Mouse (Mus musculus) stomach, embryonic 15.5 days (tissue): ENCODE measurements around the gene Fbrsl1. TPM values are rescaled to one million over a fixed set of nuclear protein-coding genes. Genes with fewer than 3 reads are reported as not detected.
A peak's percentile ranks its signal among the peaks of the same experiment; 100 is the strongest.

Experiments
- ATAC-seq: fragments of 200-750 bp; cut with Nextera tagmentation; 2 replicates; pipeline ENCODE4 v1.8.0; 2017; ENCODE audit warnings: low read depth, moderate number of reproducible peaks, moderate TSS enrichment; ENCODE audit not compliant: insufficient read depth, low FRiP score
- H3K27ac ChIP-seq: fragments of 300-500 bp; sonication (generic); 2 replicates; pipeline ENCODE4 v1.5.1; 2015; ENCODE audit warnings: mild to moderate bottlenecking, inconsistent platforms
- H3K27me3 ChIP-seq: fragments of 300-500 bp; sonication (generic); replicated peaks from 2 replicates; pipeline ENCODE4 v1.6.1; 2015; ENCODE audit warnings: inconsistent platforms
- H3K36me3 ChIP-seq: fragments of 300-500 bp; sonication (generic); 2 replicates; pipeline ENCODE4 v1.6.1; 2015; ENCODE audit warnings: inconsistent platforms
- H3K4me1 ChIP-seq: fragments of 300-500 bp; sonication (generic); 2 replicates; pipeline ENCODE4 v1.6.1; 2015; ENCODE audit warnings: inconsistent platforms
- H3K4me2 ChIP-seq: fragments of 300-500 bp; sonication (generic); 2 replicates; pipeline ENCODE4 v1.6.1; 2015; ENCODE audit warnings: mild to moderate bottlenecking, inconsistent platforms
- H3K4me3 ChIP-seq: fragments of 300-500 bp; sonication (generic); replicated peaks from 2 replicates; pipeline ENCODE4 v1.5.1; 2015; ENCODE audit warnings: inconsistent platforms
- H3K9ac ChIP-seq: fragments of 300-500 bp; sonication (generic); 2 replicates; pipeline ENCODE4 v1.6.1; 2015; ENCODE audit warnings: inconsistent platforms
- H3K9me3 ChIP-seq: fragments of 300-500 bp; sonication (generic); 2 replicates; pipeline ENCODE4 v1.6.1; 2016; ENCODE audit warnings: inconsistent platforms
- WGBS: fragments of 180-500 bp; shearing (Covaris S2); methylation state at CpG from one replicate; pipeline ENCODE4 v1.1.7; 2015; 5-methylcytosine and 5-hydroxymethylcytosine counted together
- polyA plus RNA-seq: library from polyadenylated mRNA; unstranded; fragments of >200 nt; fragmentation: Nextera tagmentation; extraction: Ambion mirVana; gene quantifications from 2 replicates; pipeline ENCODE4 v1.2.1, GENCODE M21; 2015

Gene Fbrsl1
- polyA plus RNA-seq, 1 experiment from 2014 or later: 11.1 TPM

DNA sequence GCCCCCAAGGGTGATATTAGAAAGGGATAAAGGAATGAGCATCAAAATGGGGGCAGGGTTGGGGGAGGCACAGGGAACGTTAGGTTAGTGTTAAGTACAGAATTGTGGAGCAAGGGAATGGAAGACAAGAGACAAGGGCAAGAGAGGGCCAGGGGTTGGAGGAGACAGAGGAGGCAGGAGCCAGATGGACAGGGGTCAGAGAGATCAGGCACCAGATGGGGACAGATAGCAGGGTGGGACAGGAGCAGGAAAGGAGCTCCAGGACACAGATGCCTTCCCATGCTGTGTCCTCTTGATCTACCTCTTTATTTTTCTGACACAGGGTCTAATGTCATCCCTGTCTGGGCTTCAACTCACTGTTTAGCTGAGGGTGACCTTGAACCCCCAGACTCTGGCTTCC lies 24.5 kb upstream of the Fbrsl1 start:
- H3K9me3 ChIP-seq: no peaks in the 10 kb centered on the region
- H3K4me1 ChIP-seq: no peaks in the 10 kb centered on the region
- no peaks in the 10 kb centered on the region for H3K36me3 ChIP-seq
- ATAC-seq: no peak
- 37% methylated on average over 1 of the region's 1 CpGs for WGBS
- no peak overlapping the region for H3K4me3 ChIP-seq
- H3K27me3 ChIP-seq: no peaks in the 10 kb centered on the region
- H3K4me2 ChIP-seq: no peak overlapping the region
- H3K27ac ChIP-seq: no peak overlapping the region
- H3K9ac ChIP-seq: no peak overlapping the region

DNA sequence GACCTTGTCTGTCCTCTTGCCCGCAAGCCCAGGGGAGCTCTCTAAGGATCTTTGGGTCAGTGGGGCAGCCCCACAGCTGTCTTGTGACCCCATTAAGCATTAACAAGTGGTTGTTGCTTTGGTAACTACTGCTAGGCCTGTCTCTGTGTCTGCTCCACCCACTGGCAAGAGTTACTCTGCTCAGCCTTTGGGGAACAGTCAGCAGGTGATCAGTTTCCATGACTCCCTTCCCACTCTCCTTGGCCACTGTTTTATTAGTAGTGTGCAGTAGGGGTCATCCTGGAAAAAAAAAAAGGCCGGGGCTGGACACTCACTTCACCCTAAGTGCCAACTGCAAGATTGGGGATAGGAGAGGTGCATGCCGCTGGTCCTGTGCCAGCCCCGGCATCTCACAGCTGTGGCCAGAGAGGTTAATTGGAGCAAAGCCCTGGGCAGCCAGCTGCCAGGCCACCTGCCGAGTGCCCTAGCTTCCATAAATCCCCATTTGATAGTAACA lies 23.7 kb upstream of the Fbrsl1 start:
- no peak for ATAC-seq

DNA sequence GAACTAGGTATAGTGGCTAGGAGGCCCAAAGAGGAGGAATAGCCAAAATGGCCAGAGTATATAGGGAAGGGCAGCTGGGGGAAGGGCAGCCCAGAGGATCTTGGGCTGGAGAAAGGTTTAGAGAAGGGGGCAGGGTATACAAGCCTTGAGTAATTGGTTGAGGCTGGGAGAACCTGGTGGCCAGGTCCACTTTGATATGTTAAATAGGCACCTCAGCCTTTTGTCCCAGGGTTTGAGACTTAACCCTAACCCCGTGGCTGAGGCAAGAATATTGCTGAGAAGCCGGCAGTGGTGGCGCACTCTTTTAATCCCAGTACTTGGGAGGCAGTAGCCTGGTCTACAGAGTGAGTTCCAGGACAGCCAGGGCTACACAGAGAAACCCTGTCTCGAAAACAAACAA lies 23.0 kb upstream of the Fbrsl1 start:
- Histone ChIP-seq H3K27ac (no peak overlapping the region), H3K9ac (no peak overlapping the region), H3K4me3 (no peak overlapping the region), H3K9me3 (no peaks in the 10 kb centered on the region), H3K27me3 (no peaks in the 10 kb centered on the region), H3K4me1 (0 out of 2 replicates have a peak, but pooled peaks cover 3% of the 10 kb centered on the region), H3K36me3 (no peaks in the 10 kb centered on the region), H3K4me2 (no peak overlapping the region)
- 27% methylated on average over 4 of the region's 4 CpGs for WGBS
- no peak for ATAC-seq

More for the DNA sequence above, 23.7 kb upstream of the Fbrsl1 start:
- Histone ChIP-seq H3K36me3 (no peaks in the 10 kb centered on the region), H3K9ac (no peak overlapping the region), H3K9me3 (no peaks in the 10 kb centered on the region), H3K27me3 (no peaks in the 10 kb centered on the region), H3K27ac (no peak overlapping the region), H3K4me2 (no peak overlapping the region), H3K4me1 (no peaks in the 10 kb centered on the region), H3K4me3 (no peak overlapping the region)
- 44% methylated on average over 5 of the region's 5 CpGs for WGBS

DNA sequence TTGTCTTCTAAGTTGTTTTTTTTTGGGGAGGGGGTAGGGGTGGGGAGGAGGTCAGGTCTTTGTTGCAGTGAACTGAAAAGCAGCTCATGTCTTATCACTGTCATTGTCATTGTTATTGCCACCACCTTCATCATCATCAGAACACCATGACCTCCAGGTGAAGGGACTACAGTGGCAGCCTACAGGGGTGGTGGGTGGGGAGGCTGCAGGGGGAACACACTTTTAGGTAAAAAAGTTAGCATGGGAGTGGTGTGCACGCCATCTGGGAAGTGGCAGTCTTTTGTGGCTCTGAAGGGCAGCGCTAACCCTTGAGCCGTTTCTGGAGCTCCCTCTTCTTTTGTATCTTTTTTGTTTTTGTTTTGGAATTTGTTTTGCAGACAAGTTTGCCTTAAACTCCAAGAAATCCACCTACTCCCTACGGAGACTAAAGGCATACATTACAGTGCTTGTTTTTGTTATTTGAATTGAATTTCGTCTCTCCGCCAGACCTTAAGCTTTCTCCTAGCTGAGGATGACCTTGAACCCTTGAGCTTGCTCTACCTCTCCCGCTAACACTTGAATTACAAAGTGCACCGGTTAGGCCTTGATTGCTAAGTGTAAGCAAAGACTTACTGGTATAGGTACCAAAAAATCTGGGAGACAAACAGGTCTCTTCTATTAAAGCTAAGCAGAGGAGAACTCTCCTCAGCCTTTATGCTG lies 21.1 kb upstream of the Fbrsl1 start:
- no peak overlapping the region for H3K27ac ChIP-seq
- 73% methylated on average over 8 of the region's 8 CpGs for WGBS
- H3K9ac ChIP-seq: no peak overlapping the region
- H3K9me3 ChIP-seq: no peaks in the 10 kb centered on the region
- no peaks in the 10 kb centered on the region for H3K27me3 ChIP-seq
- H3K36me3 ChIP-seq: no peaks in the 10 kb centered on the region
- H3K4me1 ChIP-seq: 0 out of 2 replicates have a peak, but pooled peaks cover 3% of the 10 kb centered on the region
- no peak overlapping the region for H3K4me2 ChIP-seq
- no peak for ATAC-seq
- no peak overlapping the region for H3K4me3 ChIP-seq

DNA sequence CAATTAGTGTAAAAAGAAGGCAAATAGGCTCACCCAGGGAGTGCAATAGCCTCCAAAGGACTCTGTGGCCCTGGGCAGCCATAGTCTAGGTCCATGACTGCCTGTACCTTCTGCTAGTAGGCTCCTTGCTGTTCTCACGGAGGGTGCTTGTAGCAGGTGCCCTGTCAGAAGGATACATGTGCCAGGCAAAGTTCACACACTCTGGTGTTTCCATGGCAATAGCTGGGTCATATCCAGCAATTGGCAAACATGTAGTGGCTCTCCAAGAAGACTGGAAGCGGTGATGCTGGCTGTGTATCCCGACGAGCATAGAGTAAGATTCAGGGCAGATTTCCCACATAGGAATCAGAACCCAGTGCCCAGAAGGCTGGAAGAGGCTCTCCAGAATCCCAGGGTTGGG lies 20.0 kb upstream of the Fbrsl1 start:
- Histone ChIP-seq H3K4me1 (0 out of 2 replicates have a peak, but pooled peaks cover 3% of the 10 kb centered on the region), H3K9ac (no peak overlapping the region), H3K9me3 (no peaks in the 10 kb centered on the region), H3K27ac (no peak overlapping the region), H3K4me3 (no peak overlapping the region), H3K4me2 (no peak overlapping the region), H3K27me3 (no peaks in the 10 kb centered on the region), H3K36me3 (no peaks in the 10 kb centered on the region)
- 76% methylated on average over 4 of the region's 4 CpGs for WGBS
- no peak for ATAC-seq

DNA sequence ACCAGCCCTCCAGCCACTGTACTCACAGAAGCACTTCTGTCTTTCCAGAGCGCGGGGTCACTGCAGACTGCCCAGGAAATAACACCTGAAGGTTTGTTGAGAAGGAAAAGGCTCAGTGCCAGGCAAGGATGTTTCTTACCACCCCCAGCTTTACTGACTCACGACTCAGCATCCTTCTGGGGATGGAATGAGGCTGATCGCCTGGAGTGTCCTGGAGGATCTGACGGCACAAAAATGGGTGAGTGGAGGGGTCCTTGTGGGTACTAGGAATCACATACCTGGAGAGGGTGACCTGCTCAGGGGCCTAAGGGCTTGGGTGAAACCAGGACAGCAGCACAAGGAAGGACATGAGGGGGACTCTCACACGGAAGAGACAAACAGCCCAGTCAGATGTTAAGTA lies 19.4 kb upstream of the Fbrsl1 start:
- WGBS: 71% methylated on average over 6 of the region's 6 CpGs
- Histone ChIP-seq H3K4me2 (no peak overlapping the region), H3K9me3 (no peaks in the 10 kb centered on the region), H3K36me3 (no peaks in the 10 kb centered on the region), H3K27ac (no peak overlapping the region), H3K9ac (no peak overlapping the region), H3K4me1 (0 out of 2 replicates have a peak, but pooled peaks cover 3% of the 10 kb centered on the region), H3K27me3 (no peaks in the 10 kb centered on the region), H3K4me3 (no peak overlapping the region)
- no peak for ATAC-seq

DNA sequence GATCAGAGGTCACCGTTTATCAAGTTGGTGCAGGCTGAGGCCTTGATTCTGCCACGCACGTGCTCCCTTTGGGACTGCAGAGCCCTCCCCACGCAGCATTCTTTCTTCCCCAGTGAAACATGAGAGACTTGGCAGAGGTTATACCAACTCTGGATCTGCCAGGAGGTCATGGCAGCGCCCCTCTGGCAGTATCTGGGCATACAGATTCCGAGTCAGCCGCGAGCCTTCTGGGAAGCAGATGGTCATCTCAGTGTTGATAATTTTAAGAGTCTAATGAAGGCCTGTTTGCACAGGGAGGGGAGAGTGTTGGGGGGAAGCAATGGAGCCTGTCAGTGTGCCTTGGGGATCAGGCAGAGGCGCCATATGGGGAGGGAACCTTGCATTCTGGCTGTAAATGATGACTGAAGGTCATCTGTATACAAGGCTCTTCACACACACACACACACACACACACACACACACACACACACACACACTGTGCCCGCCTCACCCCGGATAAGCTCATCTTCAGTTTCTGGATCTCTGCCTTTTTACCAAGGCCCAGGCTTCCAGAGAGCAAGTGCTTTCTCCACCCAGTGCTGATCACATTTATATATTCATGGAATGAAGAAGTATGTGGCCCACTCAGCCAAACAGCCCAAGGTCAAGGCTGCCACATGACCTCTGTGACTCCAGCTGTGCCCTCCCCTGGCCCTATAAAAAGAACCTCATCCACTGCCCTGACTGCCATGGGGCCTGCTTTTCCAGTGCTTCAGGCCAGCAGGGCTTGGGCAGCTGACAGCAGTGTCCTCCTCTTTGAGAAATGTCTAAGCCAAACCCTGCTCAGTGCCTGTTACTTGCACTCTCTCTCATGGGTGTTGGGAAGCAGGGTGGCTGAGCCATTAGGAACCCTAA lies 18.5 kb upstream of the Fbrsl1 start:
- H3K4me3 ChIP-seq: no peak overlapping the region
- H3K9me3 ChIP-seq: no peaks in the 10 kb centered on the region
- no peak for ATAC-seq
- 57% methylated on average over 11 of the region's 11 CpGs for WGBS
- no peaks in the 10 kb centered on the region for H3K27me3 ChIP-seq
- no peaks in the 10 kb centered on the region for H3K36me3 ChIP-seq
- no peak overlapping the region for H3K9ac ChIP-seq
- H3K4me2 ChIP-seq: no peak overlapping the region
- 0 out of 2 replicates have a peak, but pooled peaks cover 3% of the 10 kb centered on the region for H3K4me1 ChIP-seq
- H3K27ac ChIP-seq: no peak overlapping the region

DNA sequence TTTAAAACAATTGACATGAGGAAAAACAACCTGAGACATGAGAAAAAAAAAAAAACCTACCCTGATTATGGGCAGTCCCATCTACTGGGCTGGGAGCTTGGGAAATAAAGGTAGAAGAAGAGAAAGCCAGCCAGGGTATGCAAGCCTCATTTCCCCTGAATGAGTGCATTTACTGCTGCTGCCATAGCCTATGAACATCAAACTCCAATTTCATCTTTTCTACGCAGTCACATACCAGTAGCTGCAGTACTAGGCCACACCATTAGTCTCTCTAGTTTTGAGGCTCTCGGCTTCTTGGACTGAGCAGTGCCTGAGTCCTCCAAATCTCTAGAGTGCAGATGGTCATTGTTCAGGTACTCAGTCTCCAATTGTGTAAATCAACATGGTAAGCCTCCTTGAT lies 14.3 kb upstream of the Fbrsl1 start:
- no peak overlapping the region for H3K9ac ChIP-seq
- H3K9me3 ChIP-seq: no peaks in the 10 kb centered on the region
- H3K36me3 ChIP-seq: no peaks in the 10 kb centered on the region
- 89% methylated on average over 2 of the region's 2 CpGs for WGBS
- H3K27me3 ChIP-seq: no peaks in the 10 kb centered on the region
- ATAC-seq: no peak
- no peak overlapping the region for H3K4me3 ChIP-seq
- H3K27ac ChIP-seq: no peak overlapping the region
- H3K4me1 ChIP-seq: 0 out of 2 replicates have a peak, but pooled peaks cover 3% of the 10 kb centered on the region
- H3K4me2 ChIP-seq: no peak overlapping the region

DNA sequence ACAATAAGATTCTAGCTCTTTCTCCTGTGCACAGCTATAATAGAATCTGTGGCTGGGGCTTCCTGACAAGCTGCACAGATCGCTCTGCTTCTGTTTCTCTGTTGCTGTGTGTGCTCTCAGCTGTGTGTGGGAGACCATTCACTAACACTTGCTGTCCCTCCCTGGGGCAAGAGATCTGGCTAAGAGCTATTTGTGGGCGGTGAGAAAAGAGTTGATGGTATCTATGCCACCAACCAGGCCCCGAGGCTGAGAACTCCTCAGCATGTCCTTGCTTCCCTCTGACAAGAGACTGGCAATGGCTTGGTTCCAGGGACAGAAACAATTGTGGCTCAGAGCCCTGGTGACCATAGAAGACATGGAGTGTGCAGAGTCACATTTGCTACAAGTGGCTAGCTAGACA lies 10.6 kb upstream of the Fbrsl1 start:
- no peak for ATAC-seq
- H3K9me3 ChIP-seq: no peaks in the 10 kb centered on the region
- no peak overlapping the region for H3K4me3 ChIP-seq
- H3K4me2 ChIP-seq: no peak overlapping the region
- H3K4me1 ChIP-seq: no peaks in the 10 kb centered on the region
- WGBS: 65% methylated on average over 3 of the region's 3 CpGs
- H3K27ac ChIP-seq: no peak overlapping the region
- no peaks in the 10 kb centered on the region for H3K27me3 ChIP-seq
- no peak overlapping the region for H3K9ac ChIP-seq
- no peaks in the 10 kb centered on the region for H3K36me3 ChIP-seq

DNA sequence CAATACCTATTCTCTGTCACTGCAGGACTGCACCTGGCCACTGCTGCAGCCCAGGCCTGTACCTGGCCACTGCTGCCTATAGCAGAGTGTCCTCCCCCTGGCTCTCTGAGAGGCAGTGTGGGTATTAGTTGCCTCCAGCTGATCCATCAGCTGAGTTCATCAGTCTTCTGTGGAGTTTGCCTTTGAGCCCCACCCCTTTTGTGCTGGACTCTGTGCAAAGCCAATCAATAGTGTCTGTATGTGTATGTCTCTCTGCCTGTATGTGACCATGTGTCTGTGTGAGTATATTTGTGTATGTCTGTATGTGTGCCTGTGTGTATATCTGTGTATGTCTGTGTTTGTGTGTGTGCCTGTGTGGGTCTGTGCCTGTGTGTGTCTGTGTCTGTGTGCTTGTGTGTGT lies 7.0 kb upstream of the Fbrsl1 start:
- H3K27me3 ChIP-seq: no peaks in the 10 kb centered on the region
- ATAC-seq: no peak
- H3K4me3 ChIP-seq: no peak overlapping the region
- H3K4me2 ChIP-seq: no peak overlapping the region
- no peaks in the 10 kb centered on the region for H3K4me1 ChIP-seq
- no peaks in the 10 kb centered on the region for H3K9me3 ChIP-seq
- H3K36me3 ChIP-seq: no peaks in the 10 kb centered on the region
- H3K27ac ChIP-seq: no peak overlapping the region
- H3K9ac ChIP-seq: no peak overlapping the region

DNA sequence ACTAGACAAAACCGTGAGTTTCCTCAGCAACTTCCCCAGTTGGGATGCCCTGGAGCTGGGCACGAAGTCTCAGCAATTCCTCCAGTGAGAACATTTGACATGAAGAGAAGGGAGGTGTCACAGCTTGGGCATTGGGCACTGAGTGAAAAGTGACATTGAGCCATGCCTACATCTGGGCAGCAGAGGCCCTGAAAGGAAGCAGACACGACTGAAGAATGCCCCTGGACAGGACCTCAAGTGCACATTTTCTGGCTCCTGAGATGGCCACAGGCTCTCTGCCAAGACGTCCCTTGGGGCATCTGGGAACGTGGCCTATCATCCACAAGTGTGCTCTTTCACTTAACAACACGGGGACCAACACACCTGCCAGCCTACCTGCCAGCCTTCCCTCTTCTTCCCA lies 991 bp upstream of the Fbrsl1 start:
- Histone ChIP-seq H3K4me1 (peaks cover 14% of the 10 kb centered on the region), H3K4me2 (peak overlapping the region; percentile 93), H3K36me3 (no peaks in the 10 kb centered on the region), H3K4me3 (peak overlapping the region; percentile 96), H3K9me3 (no peaks in the 10 kb centered on the region), H3K9ac (no peak overlapping the region), H3K27me3 (no peaks in the 10 kb centered on the region), H3K27ac (0 out of 2 replicates have a peak overlapping the region, but pooled peaks have one; percentile 23)
- no peak for ATAC-seq
- 51% methylated on average over 6 of the region's 6 CpGs for WGBS
